Mouse (Mus musculus) erythroblast, embryonic 14.5 days (primary cell): Measurements from ENCODE around the gene Gtf2h4.

Source experiments
- GATA1 ChIP-seq: IDR thresholded peaks from 2 replicates; pipeline ENCODE4 v1.6.1; 2012; ENCODE audit warnings: low read length, inconsistent platforms, mixed read lengths
- TAL1 ChIP-seq: IDR thresholded peaks from 3 replicates; pipeline ENCODE4 v1.6.1; 2012; ENCODE audit warnings: low read length, inconsistent platforms, mixed read lengths

GRCm38 (mm10) chr17:35721676-35722075, 48.1 kb upstream of the Gtf2h4 start:
- no peak for TF ChIP-seq GATA1
- TF ChIP-seq TAL1 = no peak
